Mouse (Mus musculus): ENCODE measurements around the gene Nup160. TPM values are rescaled to one million over a fixed set of nuclear protein-coding genes. Genes with fewer than 3 reads are reported as not detected.

Nup160 gene
- polyA plus RNA-seq (2016; fragmentation: Nextera tagmentation; extraction: Ambion mirVana): 53.7 and 56.5 TPM in 2 replicates

- Histone ChIP-seq H3K9me3 (no peaks in the 10 kb centered on the region), H3K27me3 (no peaks in the 10 kb centered on the region), H3K4me1 (peaks cover 10% of the 10 kb centered on the region), H3K36me3 (0 out of 2 replicates have a peak, but pooled peaks cover 5% of the 10 kb centered on the region), H3K4me2 (replicated peaks) (no peak within 1 kb of the TSS), H3K4me3 (no peak within 1 kb of the TSS), H3K9ac (no peak within 1 kb of the TSS), H3K27ac (no peak within 1 kb of the TSS)
- no peak for ATAC-seq (ENCODE audit: insufficient number of reproducible peaks, insufficient read depth, low FRiP score, low TSS enrichment)
- 69% methylated on average over 8 of the region's 8 CpGs for WGBS
Measured at GRCm38 (mm10) chr2:90677007-90677406, at the start of gene Nup160. Gene Nup160 (plus strand): TSS chr2:90677215.

DNA sequence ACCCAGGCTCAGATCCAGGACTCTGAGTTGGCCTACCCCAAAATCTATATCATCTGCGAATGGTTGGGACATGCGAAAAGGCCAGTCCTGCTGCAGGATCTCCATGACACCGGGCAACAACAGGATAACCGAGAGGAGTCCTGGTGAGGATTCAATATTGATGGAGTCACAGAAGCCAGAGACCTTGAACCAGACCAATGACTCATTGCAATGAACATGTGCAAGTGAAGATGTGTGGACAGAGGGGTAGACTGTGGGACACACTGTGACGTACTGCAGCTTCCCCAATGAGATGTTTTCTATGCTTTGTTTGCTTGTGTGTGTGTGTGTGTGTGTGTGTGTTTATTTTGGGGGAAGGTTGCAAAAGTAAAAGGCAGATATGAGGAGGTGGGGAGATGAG is 48.8 kb upstream of the Nup160 start:
- ATAC-seq (ENCODE audit: insufficient number of reproducible peaks, insufficient read depth, low FRiP score, low TSS enrichment): no peak
- no peaks in the 10 kb centered on the region for H3K27me3 ChIP-seq
- H3K9ac ChIP-seq: no peak overlapping the region
- no peak overlapping the region for H3K4me2 ChIP-seq (replicated peaks)
- no peaks in the 10 kb centered on the region for H3K9me3 ChIP-seq
- no peak overlapping the region for H3K27ac ChIP-seq
- 90% methylated on average over 5 of the region's 5 CpGs for WGBS
- peaks cover 4% of the 10 kb centered on the region; the same call in 1 of the 2 replicates for H3K4me1 ChIP-seq
- H3K4me3 ChIP-seq: no peak overlapping the region
- H3K36me3 ChIP-seq: no peaks in the 10 kb centered on the region

DNA sequence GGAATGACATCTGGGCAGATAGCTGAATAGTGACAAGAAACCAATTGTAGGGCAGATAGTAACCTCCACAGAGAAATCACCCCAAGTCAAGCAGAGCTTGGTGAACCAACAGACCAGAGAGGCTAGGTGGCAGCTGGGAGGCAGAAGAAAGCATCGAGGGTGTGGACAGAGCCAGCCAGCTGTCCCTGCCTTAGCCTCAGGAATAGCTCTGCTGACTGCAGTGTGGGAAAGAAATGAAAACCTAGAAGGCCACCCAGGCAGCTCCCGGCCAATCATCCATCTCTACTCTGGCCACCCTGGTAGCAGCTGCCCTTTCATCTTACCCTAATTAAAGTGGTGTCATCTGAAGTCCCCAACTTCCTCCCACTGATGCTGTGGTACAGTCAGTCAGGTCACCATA is 47.5 kb upstream of the Nup160 start:
- WGBS: 55% methylated on average over 2 of the region's 2 CpGs
- H3K9ac ChIP-seq: no peak overlapping the region
- H3K9me3 ChIP-seq: no peaks in the 10 kb centered on the region
- H3K4me2 ChIP-seq (replicated peaks): no peak overlapping the region
- no peaks in the 10 kb centered on the region for H3K4me1 ChIP-seq
- no peak for ATAC-seq (ENCODE audit: insufficient number of reproducible peaks, insufficient read depth, low FRiP score, low TSS enrichment)
- H3K27ac ChIP-seq: no peak overlapping the region
- H3K36me3 ChIP-seq: no peaks in the 10 kb centered on the region
- H3K4me3 ChIP-seq: no peak overlapping the region
- no peaks in the 10 kb centered on the region for H3K27me3 ChIP-seq

GRCm38 (mm10) chr2:90631938-90632733 is 44.9 kb upstream of the Nup160 start:
- WGBS: 67% methylated on average over 16 of the region's 16 CpGs
- no peak overlapping the region for H3K27ac ChIP-seq
- ATAC-seq (ENCODE audit: insufficient number of reproducible peaks, insufficient read depth, low FRiP score, low TSS enrichment): no peak
- no peaks in the 10 kb centered on the region for H3K36me3 ChIP-seq
- H3K4me3 ChIP-seq: no peak overlapping the region
- no peaks in the 10 kb centered on the region for H3K9me3 ChIP-seq
- H3K4me2 ChIP-seq (replicated peaks): no peak overlapping the region
- H3K4me1 ChIP-seq: no peaks in the 10 kb centered on the region
- no peak overlapping the region for H3K9ac ChIP-seq
- no peaks in the 10 kb centered on the region for H3K27me3 ChIP-seq

GRCm38 (mm10) chr2:90634671-90635070 is 42.3 kb upstream of the Nup160 start:
- no peak overlapping the region for H3K9ac ChIP-seq
- ATAC-seq (ENCODE audit: insufficient number of reproducible peaks, insufficient read depth, low FRiP score, low TSS enrichment): no peak
- H3K9me3 ChIP-seq: no peaks in the 10 kb centered on the region
- H3K27me3 ChIP-seq: no peaks in the 10 kb centered on the region
- no peak overlapping the region for H3K4me2 ChIP-seq (replicated peaks)
- H3K36me3 ChIP-seq: no peaks in the 10 kb centered on the region
- no peak overlapping the region for H3K4me3 ChIP-seq
- no peak overlapping the region for H3K27ac ChIP-seq
- H3K4me1 ChIP-seq: no peaks in the 10 kb centered on the region

DNA sequence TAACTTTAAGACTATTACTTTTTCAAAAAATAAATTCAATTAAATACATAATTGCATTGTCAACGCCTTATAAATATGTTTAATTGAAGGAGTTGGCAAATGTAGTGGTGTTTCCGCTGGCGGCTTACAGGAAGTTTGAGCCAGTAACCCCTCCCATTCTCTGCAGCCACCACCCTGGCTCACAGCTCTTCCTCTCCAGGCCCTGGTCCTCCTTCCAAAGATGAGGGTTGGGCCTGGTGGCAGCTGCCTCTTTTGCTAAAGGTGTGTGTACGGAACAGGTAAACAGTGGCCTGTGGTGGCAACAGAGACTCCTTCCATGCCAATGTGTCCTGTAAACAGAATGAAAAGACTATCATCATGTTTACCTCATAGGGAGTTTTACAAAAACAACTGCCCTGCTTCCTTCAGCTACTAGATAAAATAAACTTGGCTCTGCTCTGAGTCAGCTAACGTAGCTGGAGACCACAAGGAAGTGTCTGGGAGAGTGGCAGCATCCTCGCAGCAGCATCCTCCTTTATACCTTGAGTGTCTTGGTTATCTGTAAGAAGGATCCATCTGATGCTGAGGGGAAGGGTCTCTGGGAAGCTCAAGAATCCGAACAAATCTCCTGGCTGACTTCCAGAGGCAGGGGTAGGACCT is 41.8 kb upstream of the Nup160 start:
- Histone ChIP-seq H3K27ac (no peak overlapping the region), H3K4me3 (no peak overlapping the region), H3K4me2 (replicated peaks) (no peak overlapping the region), H3K9ac (no peak overlapping the region), H3K27me3 (no peaks in the 10 kb centered on the region), H3K36me3 (no peaks in the 10 kb centered on the region), H3K9me3 (no peaks in the 10 kb centered on the region), H3K4me1 (no peaks in the 10 kb centered on the region)
- 78% methylated on average over 7 of the region's 7 CpGs for WGBS
- no peak for ATAC-seq (ENCODE audit: insufficient number of reproducible peaks, insufficient read depth, low FRiP score, low TSS enrichment)

GRCm38 (mm10) chr2:90636853-90637252 is 40.2 kb upstream of the Nup160 start:
- H3K27me3 ChIP-seq: no peaks in the 10 kb centered on the region
- WGBS: 87% methylated on average over 7 of the region's 7 CpGs
- ATAC-seq (ENCODE audit: insufficient number of reproducible peaks, insufficient read depth, low FRiP score, low TSS enrichment): no peak

GRCm38 (mm10) chr2:90638986-90639746 is 37.8 kb upstream of the Nup160 start:
- H3K9ac ChIP-seq: no peak overlapping the region
- WGBS: 87% methylated on average over 8 of the region's 8 CpGs
- H3K9me3 ChIP-seq: no peaks in the 10 kb centered on the region
- H3K4me3 ChIP-seq: no peak overlapping the region
- H3K27ac ChIP-seq: no peak overlapping the region
- H3K36me3 ChIP-seq: no peaks in the 10 kb centered on the region
- H3K4me1 ChIP-seq: no peaks in the 10 kb centered on the region
- H3K27me3 ChIP-seq: no peaks in the 10 kb centered on the region
- ATAC-seq (ENCODE audit: insufficient number of reproducible peaks, insufficient read depth, low FRiP score, low TSS enrichment): no peak
- H3K4me2 ChIP-seq (replicated peaks): no peak overlapping the region

More at GRCm38 (mm10) chr2:90636853-90637252, 40.2 kb upstream of the Nup160 start:
- no peaks in the 10 kb centered on the region for H3K9me3 ChIP-seq
- no peak overlapping the region for H3K9ac ChIP-seq
- no peaks in the 10 kb centered on the region for H3K4me1 ChIP-seq
- H3K4me2 ChIP-seq (replicated peaks): no peak overlapping the region
- no peaks in the 10 kb centered on the region for H3K36me3 ChIP-seq
- no peak overlapping the region for H3K4me3 ChIP-seq
- no peak overlapping the region for H3K27ac ChIP-seq

- Histone ChIP-seq H3K4me2 (replicated peaks) (no peak overlapping the region), H3K27ac (no peak overlapping the region), H3K4me1 (no peaks in the 10 kb centered on the region), H3K4me3 (no peak overlapping the region), H3K27me3 (no peaks in the 10 kb centered on the region), H3K9ac (no peak overlapping the region), H3K36me3 (no peaks in the 10 kb centered on the region), H3K9me3 (no peaks in the 10 kb centered on the region)
- WGBS: 58% methylated on average over 5 of the region's 5 CpGs
- ATAC-seq (ENCODE audit: insufficient number of reproducible peaks, insufficient read depth, low FRiP score, low TSS enrichment): no peak
Measured at GRCm38 (mm10) chr2:90639747-90640699, 37.0 kb upstream of the Nup160 start.

DNA sequence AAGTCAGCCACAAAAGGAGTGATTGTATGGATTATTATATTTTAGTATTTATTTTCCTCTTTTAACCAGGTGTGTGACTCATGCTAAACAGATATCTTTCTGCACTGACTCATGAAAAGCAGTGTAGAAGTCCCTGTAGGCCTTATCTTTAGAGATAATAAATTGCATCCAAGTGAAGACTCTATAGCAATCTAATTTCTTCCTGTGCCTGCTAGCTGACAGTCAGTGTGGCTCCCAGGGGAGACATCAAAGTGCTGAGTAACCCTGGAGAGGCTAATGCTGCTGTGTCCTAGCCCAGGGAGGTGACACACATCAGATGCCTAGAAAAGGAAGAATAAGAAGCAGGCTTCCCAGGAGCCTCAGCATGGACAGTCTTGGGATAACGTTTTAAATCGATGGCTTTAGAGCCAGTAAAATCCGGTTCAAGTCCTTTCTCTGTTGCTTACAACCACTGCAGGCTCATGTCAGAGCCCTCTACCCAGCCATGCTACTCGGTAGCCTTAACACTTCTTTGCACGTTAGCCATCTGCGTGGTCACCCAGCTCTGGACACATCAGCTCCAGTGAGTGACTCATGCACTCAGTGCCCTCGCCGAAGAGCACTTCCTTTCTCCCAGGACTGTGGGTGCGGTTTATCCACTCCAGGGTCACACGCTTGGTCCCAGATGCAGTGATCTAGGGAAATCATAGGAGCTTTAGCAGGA is 35.9 kb upstream of the Nup160 start:
- Histone ChIP-seq H3K4me1 (no peaks in the 10 kb centered on the region), H3K9ac (no peak overlapping the region), H3K27me3 (no peaks in the 10 kb centered on the region), H3K4me2 (replicated peaks) (no peak overlapping the region), H3K4me3 (no peak overlapping the region), H3K9me3 (no peaks in the 10 kb centered on the region), H3K27ac (no peak overlapping the region), H3K36me3 (no peaks in the 10 kb centered on the region)
- ATAC-seq (ENCODE audit: insufficient number of reproducible peaks, insufficient read depth, low FRiP score, low TSS enrichment): no peak
- WGBS: 76% methylated on average over 10 of the region's 10 CpGs

- Histone ChIP-seq H3K27ac (no peak overlapping the region), H3K4me2 (replicated peaks) (no peak overlapping the region), H3K27me3 (no peaks in the 10 kb centered on the region), H3K4me3 (no peak overlapping the region), H3K4me1 (no peaks in the 10 kb centered on the region), H3K9ac (no peak overlapping the region), H3K36me3 (no peaks in the 10 kb centered on the region), H3K9me3 (no peaks in the 10 kb centered on the region)
- 86% methylated on average over 4 of the region's 4 CpGs for WGBS
- no peak for ATAC-seq (ENCODE audit: insufficient number of reproducible peaks, insufficient read depth, low FRiP score, low TSS enrichment)
Measured at GRCm38 (mm10) chr2:90641710-90642039, 35.3 kb upstream of the Nup160 start.

Measured in embryonic facial prominence, embryonic 12.5 days (tissue).